Mouse (Mus musculus) heart, postnatal 36 days (tissue): ENCODE measurements at regions not wholly inside any gene's neighbourhood (a gene's known extent, or its start where the extent isn't known, plus 50 kb on each side); places are given as distances from the start of the nearest gene placed in this dataset.

Experiments
- DNase-seq, 2 experiments: peaks; one replicate each; pipeline ENCODE4 v3.0.0; 2021 to 2022
- intact Hi-C: fragments of 180-260 bp; cut with DNase I; formaldehyde crosslinking; loops from one replicate; pipeline ENCODE4 v1.15.1; 2025

GRCm38 (mm10) chr9:89858005-89858404 is 51.7 kb upstream of the Rasgrf1 start:
- intact Hi-C loops: no loop called here
- DNase-seq: no peak

- intact Hi-C loops: no loop called here
- no peak for DNase-seq
Observed at GRCm38 (mm10) chr9:89850491-89851282, 59.0 kb upstream of the Rasgrf1 start.

- DNase-seq: no peak
- intact Hi-C loops: no loop called here
Observed at GRCm38 (mm10) chr9:89849947-89850346, 59.8 kb upstream of the Rasgrf1 start.

- intact Hi-C loops: no loop called here
- DNase-seq: no peak
Observed at GRCm38 (mm10) chr9:89848571-89848970, 61.1 kb upstream of the Rasgrf1 start.

GRCm38 (mm10) chr9:89846973-89847372 is 62.7 kb upstream of the Rasgrf1 start:
- intact Hi-C loops: no loop called here
- no peak for DNase-seq

GRCm38 (mm10) chr9:89842776-89843089 is 67.0 kb upstream of the Rasgrf1 start:
- intact Hi-C loops: no loop called here
- peak; percentile 5 to 21 for DNase-seq

GRCm38 (mm10) chr9:89841866-89842775 is 67.6 kb upstream of the Rasgrf1 start:
- intact Hi-C loops: no loop called here
- DNase-seq: peak; percentile 7 to 39

GRCm38 (mm10) chr9:89841371-89841770 is 68.3 kb upstream of the Rasgrf1 start:
- intact Hi-C loops: no loop called here
- peak; percentile 6 to 8 for DNase-seq

GRCm38 (mm10) chr9:89836454-89837245 is 73.1 kb upstream of the Rasgrf1 start:
- intact Hi-C loops: no loop called here
- no peak for DNase-seq

- DNase-seq: no peak
- intact Hi-C loops: no loop called here
Observed at GRCm38 (mm10) chr9:89833596-89833995, 76.1 kb upstream of the Rasgrf1 start.

- intact Hi-C loops: no loop called here
- DNase-seq: no peak
Observed at GRCm38 (mm10) chr9:89831855-89832254, 77.9 kb upstream of the Rasgrf1 start.

- no peak for DNase-seq
- intact Hi-C loops: no loop called here
Observed at GRCm38 (mm10) chr9:89828156-89828555, 81.6 kb upstream of the Rasgrf1 start.

GRCm38 (mm10) chr9:89827564-89827963 is 82.1 kb upstream of the Rasgrf1 start:
- intact Hi-C loops: loop anchor here (1.0 kb wide), 2 partner anchors 146 to 250 kb away; no protein-coding TSS in a partner anchor

GRCm38 (mm10) chr9:89826712-89827548 is 82.8 kb upstream of the Rasgrf1 start:
- DNase-seq: peak; percentile 92 to 93
- intact Hi-C loops: loop anchor here (1.0 kb wide), 2 partner anchors 146 to 250 kb away; no protein-coding TSS in a partner anchor

More at GRCm38 (mm10) chr9:89827564-89827963, 82.1 kb upstream of the Rasgrf1 start:
- DNase-seq: no peak

GRCm38 (mm10) chr9:89821853-89822243 is 83.6 kb upstream of the Ankrd34c start:
- intact Hi-C loops: no loop called here
- peak; percentile 8 to 25 for DNase-seq

GRCm38 (mm10) chr9:89821109-89821852 is 83.0 kb upstream of the Ankrd34c start:
- intact Hi-C loops: no loop called here
- peak; percentile 11 to 30 for DNase-seq

- intact Hi-C loops: no loop called here
- no peak for DNase-seq
Observed at GRCm38 (mm10) chr9:89813616-89814318, 75.5 kb upstream of the Ankrd34c start.

GRCm38 (mm10) chr9:89807381-89807780 is 69.1 kb upstream of the Ankrd34c start:
- intact Hi-C loops: no loop called here

GRCm38 (mm10) chr9:89802658-89803057 is 64.4 kb upstream of the Ankrd34c start:
- intact Hi-C loops: no loop called here
- DNase-seq: peak; percentile 17 to 33

More at GRCm38 (mm10) chr9:89807381-89807780, 69.1 kb upstream of the Ankrd34c start:
- DNase-seq: no peak
